Mouse (Mus musculus) liver, embryonic 14.5 days (tissue): ENCODE measurements around the gene Dcxr.

Experiments
- CTCF ChIP-seq: IDR thresholded peaks from 2 replicates; pipeline ENCODE4 v1.5.1; 2016; ENCODE audit warnings: antibody characterized with exemption, low read depth, control low read depth
- EP300 ChIP-seq: IDR thresholded peaks from 2 replicates; pipeline ENCODE4 v1.6.1; 2016; ENCODE audit warnings: antibody characterized with exemption, low read depth

DNA sequence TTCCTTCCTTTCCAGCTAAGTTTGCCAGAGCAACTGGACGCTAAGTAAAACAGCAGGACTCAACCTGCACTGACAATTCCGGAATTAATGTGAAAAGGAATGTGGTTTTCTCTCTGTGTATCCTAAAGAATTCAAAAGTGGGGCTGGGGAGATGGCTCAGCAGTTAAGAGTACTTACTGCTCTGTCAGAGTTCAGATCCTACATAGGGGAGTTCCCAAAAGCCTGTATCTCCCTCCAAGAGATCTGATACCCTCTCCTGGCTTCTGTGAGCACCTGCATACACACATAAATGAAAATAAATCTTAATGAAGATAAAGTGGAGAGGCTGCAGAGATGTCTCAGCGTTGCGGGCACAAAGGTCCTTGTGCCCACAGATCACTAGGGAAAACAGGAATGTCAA lies 24.5 kb upstream of the Dcxr start:
- no peak for TF ChIP-seq EP300
- no peak for TF ChIP-seq CTCF
